Mouse (Mus musculus): Measurements from ENCODE around the gene Bcl2l11. TPM values are rescaled to one million over a fixed set of nuclear protein-coding genes. Genes with fewer than 3 reads are reported as not detected.
A peak's percentile ranks its signal among the peaks of the same experiment; 100 is the strongest.
"Not testable (repeated sequence)": the region's sequence is repeated elsewhere in the genome, so short reads cannot be mapped to it uniquely, and the experiment has no call there.

Gene Bcl2l11
- total RNA-seq (2021), result 1 to 10 TPM; 5.5 TPM

GRCm38 (mm10) chr2:128125635-128126470, at the start of gene Bcl2l11:
Bcl2l11 (plus strand) TSS chr2:128126038.
- DNase-seq, result peak; percentile 87 to 88

GRCm38 (mm10) chr2:128076936-128077335, 48.9 kb upstream of the Bcl2l11 start:
- DNase-seq, result no peak

- no peak for DNase-seq
These were observed 47.0 kb upstream of the Bcl2l11 start for GRCm38 (mm10) chr2:128078859-128079258.

GRCm38 (mm10) chr2:128079316-128079715, 46.5 kb upstream of the Bcl2l11 start:
- DNase-seq, result no peak

GRCm38 (mm10) chr2:128083844-128084243, 42.0 kb upstream of the Bcl2l11 start:
- no peak for DNase-seq

- DNase-seq, result no peak
These were observed 41.2 kb upstream of the Bcl2l11 start for GRCm38 (mm10) chr2:128084607-128085006.

GRCm38 (mm10) chr2:128085481-128085880, 40.4 kb upstream of the Bcl2l11 start:
- no peak for DNase-seq

- no peak for DNase-seq
These were observed 39.4 kb upstream of the Bcl2l11 start for GRCm38 (mm10) chr2:128086301-128086886.

- no peak for DNase-seq
These were observed 38.8 kb upstream of the Bcl2l11 start for GRCm38 (mm10) chr2:128086996-128087526.

GRCm38 (mm10) chr2:128087798-128088545, 37.9 kb upstream of the Bcl2l11 start:
- DNase-seq, result no peak

- DNase-seq, result no peak
These were observed 35.5 kb upstream of the Bcl2l11 start for GRCm38 (mm10) chr2:128090283-128090885.

GRCm38 (mm10) chr2:128091431-128092369, 34.1 kb upstream of the Bcl2l11 start:
- no peak for DNase-seq

GRCm38 (mm10) chr2:128092451-128092850, 33.4 kb upstream of the Bcl2l11 start:
- DNase-seq, result no peak

GRCm38 (mm10) chr2:128094196-128094595, 31.6 kb upstream of the Bcl2l11 start:
- DNase-seq, result no peak

- DNase-seq, result no peak
These were observed 31.2 kb upstream of the Bcl2l11 start for GRCm38 (mm10) chr2:128094602-128095001.

- no peak for DNase-seq
These were observed 30.6 kb upstream of the Bcl2l11 start for GRCm38 (mm10) chr2:128095270-128095669.

GRCm38 (mm10) chr2:128096070-128096469, 29.8 kb upstream of the Bcl2l11 start:
- no peak for DNase-seq

- not testable (repeated sequence) for DNase-seq
These were observed 27.7 kb upstream of the Bcl2l11 start for GRCm38 (mm10) chr2:128098118-128098517.

GRCm38 (mm10) chr2:128102086-128102485, 23.8 kb upstream of the Bcl2l11 start:
- DNase-seq, result no peak

GRCm38 (mm10) chr2:128104815-128105214, 21.0 kb upstream of the Bcl2l11 start:
- DNase-seq, result no peak

GRCm38 (mm10) chr2:128105651-128106050, 20.2 kb upstream of the Bcl2l11 start:
- DNase-seq, result no peak

All from layer of hippocampus, postnatal 36 days (tissue).